Mouse (Mus musculus): ENCODE data around the gene Immp2l.
A peak's percentile ranks its signal among the peaks of the same experiment; 100 is the strongest.
"Not testable (repeated sequence)": the region's sequence is repeated elsewhere in the genome, so short reads cannot be mapped to it uniquely, and the experiment has no call there.

Gene Immp2l

DNA sequence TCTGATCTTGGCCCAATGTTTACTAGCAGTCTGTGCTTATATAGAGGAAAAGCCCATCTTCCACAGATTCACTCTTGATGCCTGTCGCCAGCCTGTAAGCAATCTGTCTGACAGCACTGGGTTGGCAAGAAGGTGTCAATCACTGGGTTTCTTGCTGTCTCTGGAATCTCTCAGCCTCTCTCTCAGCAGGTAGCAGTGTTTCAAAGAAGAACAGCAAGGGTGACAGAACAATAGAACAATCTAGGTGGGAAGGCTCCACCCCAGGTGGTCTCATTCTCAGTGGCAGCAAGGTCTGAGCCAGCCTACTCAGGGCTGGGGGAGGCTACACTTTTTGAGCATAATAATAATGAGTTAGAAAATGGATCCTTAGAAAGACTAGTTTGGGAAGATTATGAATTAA, 693.1 kb downstream of the Immp2l start:
- no peak for DNase-seq

DNA sequence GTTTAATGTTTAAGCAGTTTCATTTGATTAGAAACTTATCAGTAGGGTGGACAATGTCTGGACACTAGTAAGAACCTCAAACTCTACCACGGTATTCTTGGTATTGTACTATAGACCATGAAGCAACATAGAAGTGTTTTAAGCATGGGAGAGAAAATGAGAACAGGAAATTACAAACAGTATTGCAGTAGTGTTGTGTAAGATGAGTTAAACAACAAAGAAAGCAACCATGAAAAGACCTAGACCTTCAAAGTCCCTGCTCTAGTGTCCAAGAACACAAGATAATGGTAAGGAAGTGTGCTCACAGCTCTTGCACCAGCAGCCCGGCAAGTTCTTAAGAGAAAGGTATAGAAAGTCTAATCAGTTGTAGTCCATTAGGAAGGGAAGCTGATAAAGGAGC, 700.7 kb downstream of the Immp2l start:
- no peak for DNase-seq

DNA sequence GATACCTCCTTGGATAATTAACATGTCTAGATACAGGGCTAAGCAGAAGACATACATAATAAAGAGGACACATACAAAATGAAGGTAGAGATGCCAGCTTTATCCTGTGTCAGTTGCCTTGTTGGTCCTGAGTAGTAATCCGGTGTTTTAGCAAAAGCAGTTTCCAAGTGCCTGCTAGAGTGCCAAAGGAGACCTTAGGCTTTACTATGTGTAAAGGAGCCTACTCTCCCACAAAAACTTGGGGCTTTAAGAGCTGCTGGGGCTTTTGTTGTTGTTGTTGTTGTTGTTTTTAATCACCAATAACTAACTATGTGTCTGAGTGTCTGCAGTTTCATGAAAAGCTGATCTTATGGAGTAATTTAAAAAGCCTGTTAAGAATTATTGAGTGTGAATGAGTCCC, 702.8 kb downstream of the Immp2l start:
- DNase-seq = no peak

DNA sequence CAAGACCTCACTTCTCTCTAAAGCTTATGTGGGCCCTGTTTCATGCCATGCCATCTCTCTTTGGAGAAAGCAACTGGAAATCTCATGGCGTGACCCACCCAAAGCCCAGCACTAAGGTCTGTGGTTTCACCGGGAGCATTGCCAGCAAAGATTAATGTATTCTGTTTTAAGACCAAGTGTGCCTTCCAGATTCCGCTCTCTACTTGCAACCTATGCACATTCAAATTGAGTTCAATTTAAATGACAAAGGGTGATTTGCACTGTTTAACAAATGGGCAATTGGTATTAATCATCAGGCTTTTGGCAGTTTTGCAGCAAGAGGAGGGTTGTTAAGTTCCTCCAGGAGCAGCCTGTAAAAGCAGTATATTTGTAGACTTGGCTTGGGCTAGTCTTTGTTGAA, 703.3 kb downstream of the Immp2l start:
- DNase-seq = no peak

DNA sequence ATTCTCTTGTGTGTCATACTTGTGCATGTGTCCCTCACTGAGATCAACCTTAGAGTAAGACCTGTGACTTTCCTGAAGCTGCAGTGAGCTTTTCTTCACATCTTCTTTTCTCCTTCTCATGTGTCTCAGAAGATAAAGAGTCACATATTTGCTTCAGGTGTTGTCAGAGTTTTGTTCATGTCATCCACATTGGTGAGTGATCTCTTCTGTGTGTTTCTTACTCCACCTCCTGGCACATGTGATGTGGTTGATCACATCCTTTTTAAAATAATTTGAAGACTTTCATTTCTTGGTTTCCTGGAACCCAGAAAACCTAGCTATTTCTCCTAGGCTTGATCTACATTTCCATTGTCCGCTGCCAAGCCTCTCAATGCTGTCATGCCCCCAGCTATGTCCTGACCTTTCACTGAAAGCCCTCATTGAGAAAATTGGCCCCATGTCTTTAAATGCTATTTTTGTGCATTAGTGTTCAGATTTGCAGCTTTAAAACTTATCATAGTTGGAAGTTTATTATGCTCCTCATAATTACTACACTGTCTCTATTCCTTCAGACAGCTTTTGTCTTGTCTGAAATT, 704.0 kb downstream of the Immp2l start:
- DNase-seq = no peak

DNA sequence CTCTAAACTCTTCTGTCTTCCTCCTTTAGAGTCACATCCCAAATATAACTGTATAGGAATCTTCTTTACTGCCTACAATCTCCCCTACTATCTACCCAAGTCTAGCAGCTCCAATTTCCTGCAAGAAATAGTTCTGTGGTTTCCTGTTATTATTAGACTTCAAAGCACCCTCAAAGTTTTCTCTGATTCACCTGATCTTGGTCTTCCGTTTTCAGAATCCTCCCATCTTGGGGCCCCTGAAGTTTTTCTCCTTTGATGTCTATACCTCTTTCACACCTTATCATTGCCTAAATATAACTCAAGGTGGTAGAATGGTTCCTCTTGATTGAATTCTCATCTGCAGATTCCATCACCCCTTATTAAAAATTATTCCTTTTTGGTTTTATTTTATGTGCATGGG, 704.6 kb downstream of the Immp2l start:
- DNase-seq = no peak

DNA sequence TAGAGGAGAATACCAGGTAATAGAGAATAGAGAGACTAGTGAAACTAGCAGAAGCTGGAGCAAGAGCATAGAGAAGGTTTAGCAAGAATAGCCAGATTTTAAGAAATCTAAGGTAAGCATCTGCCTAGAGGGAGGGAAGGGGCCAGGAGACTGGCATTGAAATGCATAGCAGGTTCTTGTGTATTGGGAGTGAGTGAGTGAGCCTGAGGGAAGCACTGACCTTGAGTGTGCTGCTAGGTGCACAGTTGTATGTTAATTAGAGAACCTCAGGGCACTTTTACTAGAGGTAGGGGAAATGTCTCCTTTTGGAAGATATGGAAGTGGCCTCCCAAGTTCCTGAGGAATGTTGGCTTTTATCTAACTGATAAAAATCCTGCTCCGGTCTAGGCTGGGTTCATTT, 705.9 kb downstream of the Immp2l start:
- no peak for DNase-seq

DNA sequence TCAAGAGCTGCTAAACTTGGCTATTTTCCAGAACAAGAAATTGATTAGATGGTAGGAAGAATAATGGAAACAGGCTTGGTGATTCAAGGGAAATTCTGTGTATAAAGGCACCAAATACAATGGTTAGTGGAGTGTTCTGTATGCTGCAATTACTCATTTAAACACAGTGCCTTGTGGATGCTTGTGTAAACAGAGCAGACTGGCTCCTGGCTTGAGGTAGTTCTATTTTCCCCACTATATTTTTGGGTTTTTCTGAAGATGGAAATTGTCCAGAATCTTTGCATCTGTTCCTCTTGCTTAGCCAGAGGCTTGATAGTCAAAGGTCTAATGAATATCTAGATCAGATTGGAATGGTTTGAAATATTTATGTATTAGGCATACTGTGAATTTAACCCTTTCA, 709.3 kb downstream of the Immp2l start:
- DNase-seq = no peak

DNA sequence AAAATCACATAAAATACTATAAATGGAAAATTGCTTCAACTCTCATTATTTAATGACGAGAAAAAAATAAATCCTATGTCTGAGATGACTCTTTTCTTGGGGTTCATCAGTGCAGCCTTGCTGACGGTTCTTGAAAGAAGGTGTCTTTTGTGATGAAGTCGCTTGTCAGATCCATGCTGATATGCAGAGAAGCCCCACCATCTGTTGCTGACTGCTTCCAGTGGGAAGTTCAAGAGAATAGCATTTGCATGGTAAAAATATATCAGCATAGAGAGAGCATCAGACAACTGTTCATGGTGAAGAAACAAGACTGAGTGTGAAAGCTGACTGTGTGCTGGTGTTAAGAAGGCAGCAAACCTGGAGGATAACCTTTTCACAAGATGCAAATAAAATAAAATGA, 719.0 kb downstream of the Immp2l start:
- no peak for DNase-seq

DNA sequence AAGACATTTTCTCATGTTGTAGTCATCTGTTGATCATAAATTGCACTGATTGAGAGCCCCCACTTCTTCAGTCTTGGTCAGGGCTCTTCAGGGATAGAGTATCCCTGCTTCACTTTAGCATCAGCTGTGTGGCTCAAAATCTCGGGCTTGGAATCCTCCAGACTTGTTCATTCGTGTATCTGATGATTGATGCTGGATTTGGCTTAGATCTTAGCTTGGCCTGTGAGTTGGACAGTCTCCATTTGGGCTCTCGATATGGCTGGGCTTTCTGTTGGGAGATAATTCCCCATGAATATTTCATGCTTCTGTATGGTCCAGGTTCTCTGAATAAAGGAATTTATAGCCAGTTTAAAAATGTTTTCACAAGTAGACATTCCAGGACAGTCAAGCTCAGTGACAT, 739.5 kb downstream of the Immp2l start:
- DNase-seq = peak; percentile 71 to 78

DNA sequence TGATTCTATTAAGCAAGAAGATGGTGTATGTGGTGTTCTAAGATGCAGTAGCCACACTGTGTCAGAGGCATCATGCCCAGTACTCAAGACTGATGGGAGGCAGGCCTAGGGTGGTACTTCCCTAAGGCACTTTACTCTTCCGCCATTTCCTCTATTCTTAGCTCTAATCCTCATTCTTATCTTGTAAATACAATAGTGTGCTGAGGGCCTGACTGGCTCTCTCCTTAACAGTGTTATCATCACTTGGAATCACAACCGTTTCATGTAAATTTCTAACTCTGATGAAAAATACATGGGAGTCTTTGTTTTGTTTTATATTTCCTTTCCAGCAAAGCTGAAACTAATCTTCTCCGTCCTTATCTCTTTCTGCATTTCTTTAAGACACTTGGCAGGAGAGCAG, 750.1 kb downstream of the Immp2l start:
- no peak for DNase-seq

DNA sequence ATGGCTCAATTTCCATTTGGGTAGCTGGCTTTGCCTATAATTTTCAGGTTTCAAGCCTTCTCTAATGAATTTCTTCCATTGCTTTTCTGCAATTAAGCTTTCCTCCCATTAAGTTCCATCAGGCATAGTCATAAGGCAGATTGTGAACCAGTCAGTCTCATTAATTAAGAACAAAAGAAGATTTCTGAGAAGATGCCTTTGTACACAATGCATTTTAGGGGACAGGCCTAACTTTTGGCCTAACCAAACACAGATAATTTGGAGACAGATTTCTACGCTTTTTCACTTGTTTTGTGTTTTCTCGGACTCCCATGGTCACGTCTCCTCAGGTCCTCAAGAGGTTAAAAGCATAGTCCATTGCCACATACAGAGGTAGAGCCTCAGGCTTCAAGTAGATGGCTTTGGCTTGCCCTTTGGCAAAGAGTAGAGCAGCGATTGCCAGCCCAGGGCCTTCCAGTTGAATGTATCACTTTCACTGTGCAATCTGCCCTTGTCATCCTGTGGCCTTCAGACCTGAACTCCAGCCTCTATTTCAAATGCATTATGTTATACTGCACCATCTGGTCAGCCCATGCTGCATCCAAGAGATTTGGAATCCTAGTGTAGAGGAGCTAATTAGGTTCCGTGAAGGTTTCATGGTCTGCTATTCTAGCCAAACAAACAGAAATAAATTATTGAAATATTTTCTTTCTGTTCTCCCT, 750.9 kb downstream of the Immp2l start:
- peak; percentile 89 to 94 for DNase-seq

DNA sequence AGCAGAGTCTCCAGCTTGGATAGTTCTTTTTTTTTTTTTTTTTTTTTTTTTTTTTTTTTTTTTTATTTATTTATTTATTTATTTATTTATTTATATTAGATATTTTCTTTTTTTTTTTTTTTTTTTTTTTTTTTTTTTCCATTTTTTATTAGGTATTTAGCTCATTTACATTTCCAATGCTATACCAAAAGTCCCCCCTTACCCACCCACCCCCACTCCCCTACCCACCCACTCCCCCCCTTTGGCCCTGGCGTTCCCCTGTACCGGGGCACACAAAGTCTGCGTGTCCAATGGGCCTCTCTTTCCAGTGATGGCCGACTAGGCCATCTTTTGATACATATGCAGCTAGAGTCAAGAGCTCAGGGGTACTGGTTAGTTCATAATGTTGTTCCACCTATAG, 753.9 kb downstream of the Immp2l start:
- not testable (repeated sequence) for DNase-seq

DNA sequence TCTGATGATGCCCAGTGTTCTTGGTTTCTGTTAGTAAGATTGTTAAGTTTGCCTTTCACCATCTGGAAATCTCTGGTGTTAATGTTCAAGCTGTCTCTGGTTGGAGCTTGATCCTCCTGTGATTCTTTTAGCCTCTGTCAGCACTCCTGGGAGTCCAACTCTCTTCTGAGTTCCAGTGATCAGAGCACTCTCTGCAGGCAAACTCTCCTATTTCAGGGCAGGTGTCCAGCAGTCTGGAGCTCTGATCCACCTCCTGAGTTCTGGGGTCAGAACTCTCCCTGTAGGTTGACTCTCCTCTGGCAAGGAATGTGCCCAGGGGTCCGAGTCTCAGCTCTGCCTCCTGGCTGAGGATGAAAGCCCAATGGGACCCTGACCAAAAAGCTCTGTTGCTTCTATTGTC, 769.8 kb downstream of the Immp2l start:
- not testable (repeated sequence) for DNase-seq

DNA sequence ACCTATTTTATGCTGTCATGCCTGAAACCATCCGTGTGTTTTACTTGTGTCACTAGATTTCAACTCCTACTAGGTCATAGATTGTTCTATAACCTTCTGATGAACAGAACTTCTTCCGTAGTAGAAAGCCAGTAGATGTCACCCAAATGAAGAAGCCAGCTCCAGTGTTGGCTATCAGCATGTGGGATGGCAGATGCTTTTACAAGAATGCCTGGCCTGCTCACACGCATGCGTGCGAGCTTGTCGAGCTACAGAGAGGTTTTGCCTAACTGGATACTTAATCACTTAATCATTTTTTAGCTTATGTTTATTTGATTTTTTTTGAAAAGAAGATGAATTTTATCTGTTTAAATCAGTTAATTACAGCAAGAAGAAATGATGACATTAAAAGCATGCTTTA, 805.6 kb downstream of the Immp2l start:
- DNase-seq = peak; percentile 49 to 53

DNA sequence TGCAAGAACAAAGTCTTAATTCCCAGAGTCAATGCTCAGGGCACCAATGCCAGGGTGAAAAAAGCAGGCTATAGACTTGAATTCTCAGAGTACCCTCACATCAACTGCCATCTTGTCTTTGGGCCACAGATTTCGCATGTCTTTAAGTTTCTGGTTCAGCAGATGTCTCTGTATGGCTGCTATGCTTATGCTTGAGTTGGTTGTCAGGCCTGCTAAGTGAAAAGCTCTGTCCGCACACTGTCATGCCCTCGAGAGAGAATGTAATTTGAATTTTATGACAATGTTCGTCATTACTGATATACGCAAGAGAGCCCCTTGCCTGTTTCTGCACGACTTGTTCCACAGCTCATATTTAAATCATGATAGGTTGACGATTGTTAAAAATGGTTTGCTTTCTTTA, 807.8 kb downstream of the Immp2l start:
- no peak for DNase-seq

DNA sequence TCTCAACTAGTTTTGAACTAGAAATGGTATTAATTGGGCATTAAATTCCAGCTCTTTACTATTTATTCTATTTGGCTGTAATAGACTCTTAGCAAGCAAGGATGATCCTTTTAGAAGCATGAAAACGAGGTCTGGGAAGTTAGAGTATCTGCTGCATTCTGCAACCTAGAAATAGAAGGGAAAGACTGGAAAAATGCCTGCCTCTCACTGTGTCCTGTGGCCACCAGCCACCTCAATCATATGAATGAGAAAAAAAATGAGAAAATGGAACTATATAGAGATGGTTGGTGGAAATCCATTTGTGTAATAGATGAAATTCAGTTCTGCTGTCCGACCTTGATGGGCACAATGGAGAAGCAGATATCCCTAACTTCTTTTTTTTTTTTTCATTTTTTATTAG, 810.8 kb downstream of the Immp2l start:
- DNase-seq = peak; percentile 37 to 67

DNA sequence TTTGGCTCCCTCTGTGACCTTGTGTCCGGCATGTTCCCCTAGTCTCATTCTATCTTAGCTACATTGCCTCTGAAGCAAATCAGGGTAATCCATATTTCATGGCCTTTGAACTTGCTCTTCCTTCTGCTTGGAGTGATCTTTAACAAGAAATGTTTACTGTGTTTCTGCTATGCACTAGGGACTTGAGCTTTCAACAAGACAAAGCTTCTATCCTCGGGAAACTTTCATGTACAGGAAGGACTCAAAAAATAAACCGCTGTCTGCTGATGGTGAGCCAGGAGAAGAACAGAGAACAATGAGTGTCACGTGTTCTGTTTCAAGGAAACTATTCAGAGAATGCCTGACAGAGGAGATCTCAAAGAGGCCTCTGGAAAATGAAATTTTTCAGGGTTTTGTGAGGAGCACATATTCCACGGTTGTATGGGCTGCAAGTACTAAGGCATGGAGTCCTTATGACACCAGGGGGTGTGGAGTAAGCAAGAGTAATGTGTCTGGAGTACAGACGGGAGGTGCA, 814.5 kb downstream of the Immp2l start:
- no peak for DNase-seq

DNA sequence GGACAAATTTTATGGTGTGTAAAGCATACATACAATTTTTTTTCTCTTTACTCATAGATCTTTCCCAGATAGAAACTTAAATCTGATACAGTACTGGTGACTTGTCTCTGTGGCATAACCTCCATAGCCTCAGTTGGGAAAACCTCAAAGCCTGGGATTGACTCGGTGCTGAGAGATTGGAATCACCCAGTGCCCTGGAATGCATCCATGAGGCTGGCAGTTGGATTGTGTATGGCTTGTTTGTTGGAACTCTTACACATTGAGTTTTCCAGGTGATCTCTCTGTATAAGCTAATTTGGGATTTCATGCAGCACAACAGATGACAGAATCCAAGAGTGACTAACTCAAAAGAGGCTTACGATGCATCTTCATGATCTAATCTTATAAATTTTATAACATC, 815.4 kb downstream of the Immp2l start:
- peak; percentile 21 to 65 for DNase-seq

DNA sequence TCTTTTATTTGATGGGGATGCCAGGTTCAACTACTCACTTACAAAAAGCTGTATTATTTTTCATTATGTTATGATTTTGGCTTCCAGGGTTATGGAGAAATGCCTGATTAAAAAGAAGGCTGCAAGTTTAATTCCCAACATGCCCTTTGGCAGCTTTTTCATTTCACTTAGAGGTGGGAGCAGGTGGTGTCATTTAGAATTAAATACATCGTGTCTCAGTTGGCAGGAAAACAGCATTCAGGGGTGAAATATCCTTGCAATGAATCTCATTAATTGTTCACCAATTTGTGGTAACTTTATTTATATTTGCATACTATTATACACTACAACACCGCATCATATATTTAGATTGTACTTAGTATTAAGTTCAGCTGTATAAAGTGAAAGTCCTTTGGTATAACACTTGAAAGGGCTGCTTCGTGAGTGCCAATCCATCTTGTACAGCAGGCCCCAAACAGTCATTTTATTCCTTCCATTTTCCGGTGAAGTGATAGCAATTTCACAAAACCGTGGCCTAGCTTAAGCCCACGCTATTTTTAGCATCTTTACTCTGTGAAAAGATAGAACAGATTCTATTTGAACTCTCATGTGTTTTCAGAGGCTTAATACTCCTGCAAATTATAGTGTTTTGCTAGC, 818.9 kb downstream of the Immp2l start:
- DNase-seq = peak in 1 of 2 experiments; percentile 30

DNA sequence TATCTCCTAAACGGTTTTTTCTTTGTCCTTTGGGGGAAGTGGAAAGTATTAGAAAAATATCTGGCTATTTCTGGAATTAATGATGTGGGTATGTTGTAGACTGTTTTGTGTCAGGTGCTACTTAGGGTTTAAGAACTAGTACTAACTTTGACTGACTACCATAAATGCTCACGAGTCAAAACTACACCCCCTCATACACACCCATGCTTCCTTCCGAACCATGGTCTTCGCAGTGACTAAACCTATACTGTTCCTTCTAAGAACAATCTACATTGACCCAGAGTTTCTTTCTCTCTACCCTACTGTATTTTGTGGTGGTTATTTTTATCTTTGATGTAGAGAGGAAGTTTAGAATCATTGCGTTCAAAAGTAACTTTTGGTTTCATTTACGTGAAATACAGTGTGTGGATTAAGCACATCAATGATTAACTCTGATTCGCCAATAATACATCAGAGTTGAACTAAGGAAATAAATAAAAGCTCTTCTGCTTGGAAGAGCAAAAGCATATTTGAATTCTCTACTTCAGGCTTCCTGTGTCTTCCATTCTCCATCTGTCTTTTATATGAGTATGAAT, 828.1 kb downstream of the Immp2l start:
- no peak for DNase-seq

DNA sequence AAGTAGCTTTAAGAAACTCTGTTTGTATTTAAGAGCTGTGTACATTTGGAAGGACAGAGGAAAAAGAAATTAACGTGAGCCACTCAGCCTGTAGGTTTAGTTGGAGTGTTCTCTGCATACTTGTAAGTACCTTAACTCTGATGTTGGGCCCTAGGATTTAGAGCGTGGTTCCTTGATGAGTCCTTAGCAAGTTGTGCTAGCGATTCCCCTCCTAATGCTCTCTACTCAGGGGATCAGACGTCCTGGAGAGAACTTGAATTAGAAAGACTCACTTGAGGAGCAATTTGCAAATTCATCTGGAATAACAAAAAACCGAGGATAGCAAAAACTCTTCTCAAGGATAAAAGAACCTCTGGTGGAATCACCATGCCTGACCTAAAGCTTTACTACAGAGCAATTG, 835.8 kb downstream of the Immp2l start:
- not testable (repeated sequence) for DNase-seq

DNA sequence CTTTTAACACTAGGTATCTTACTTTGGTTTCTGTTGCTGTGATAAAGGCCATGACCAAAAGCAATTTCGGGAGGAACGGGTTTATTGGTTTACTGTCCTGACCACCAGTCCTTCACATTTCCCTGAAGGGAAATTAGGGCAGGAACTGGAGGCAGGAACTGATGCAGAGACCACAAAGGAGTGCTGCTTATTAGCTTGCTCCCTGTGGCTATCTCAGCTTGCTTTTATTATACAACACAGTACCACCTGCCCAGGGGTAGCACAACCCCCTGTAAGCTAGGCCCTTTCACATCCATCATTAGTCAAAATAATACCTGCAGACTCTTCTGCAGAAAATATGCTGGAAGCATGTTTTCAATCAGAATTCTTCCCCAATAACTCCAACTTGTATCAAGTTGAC, 844.4 kb downstream of the Immp2l start:
- no peak for DNase-seq

DNA sequence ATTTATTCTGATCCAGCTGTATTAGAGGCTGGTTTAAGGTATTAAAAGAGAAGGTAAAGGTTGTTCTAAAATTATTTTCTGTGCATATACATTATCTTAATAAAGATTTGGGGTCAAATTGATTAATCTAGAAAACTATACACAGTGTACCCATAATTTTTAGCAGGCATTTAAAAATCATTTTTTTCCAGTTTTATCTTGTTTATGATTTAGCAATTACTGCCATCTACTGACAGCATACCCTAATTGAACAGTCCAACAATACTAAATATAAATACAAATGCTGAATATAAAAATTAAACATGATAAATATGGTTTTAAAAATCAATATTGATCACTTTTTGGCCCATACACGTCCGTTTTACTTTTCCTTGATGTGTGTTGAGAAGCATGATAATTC, 850.1 kb downstream of the Immp2l start:
- no peak for DNase-seq

Data from cerebellum, postnatal 14 days (tissue).